Mouse (Mus musculus): ENCODE measurements at regions not wholly inside any gene's neighbourhood (a gene's known extent, or its start where the extent isn't known, plus 50 kb on each side); places are given as distances from the start of the nearest gene placed in this dataset.

GRCm38 (mm10) chr13:46116576-46116975 is 151.8 kb upstream of the Atxn1 start:
- TF ChIP-seq CTCF (conservative IDR thresholded peaks at IDR 0.05; ENCODE audit: low read length) (no peak), POU5F1 (IDR thresholded peaks at IDR 0.05; ENCODE audit: borderline replicate concordance, low read length) (no peak)
